Mouse (Mus musculus) myocyte (in vitro differentiated cells): ENCODE data around the gene Gm20390. TPM values are rescaled to one million over a fixed set of nuclear protein-coding genes. Genes with fewer than 3 reads are reported as not detected.
"Not testable (repeated sequence)": the region's sequence is repeated elsewhere in the genome, so short reads cannot be mapped to it uniquely, and the experiment has no call there.

Experiments
- H3K27me3 ChIP-seq: one replicate; pipeline ENCODE4 v1.6.1; 2011; ENCODE audit not compliant: control insufficient read depth, insufficient read depth, insufficient read length
- H3K36me3 ChIP-seq: one replicate; pipeline ENCODE4 v1.6.1; 2011; ENCODE audit not compliant: control insufficient read depth, insufficient read depth
- H3K4me2 ChIP-seq: one replicate; pipeline ENCODE4 v1.6.1; 2011; ENCODE audit warnings: low read depth, control low read depth
- H3K4me3 ChIP-seq: one replicate; pipeline ENCODE4 v1.5.1; 2011; ENCODE audit warnings: mild to moderate bottlenecking, control low read depth, moderate library complexity
- H3K79me2 ChIP-seq: one replicate; pipeline ENCODE4 v1.6.1; 2011; ENCODE audit not compliant: control insufficient read depth, insufficient read depth
- H3ac ChIP-seq: one replicate; pipeline ENCODE4 v1.6.1; 2011; ENCODE audit not compliant: control insufficient read depth, insufficient read length
- CEBPB ChIP-seq: IDR thresholded peaks from 2 replicates; pipeline ENCODE4 v1.6.1; 2011; ENCODE audit warnings: mild to moderate bottlenecking, moderate library complexity; ENCODE audit not compliant: poor library complexity, insufficient read depth, severe bottlenecking
- E2F4 ChIP-seq: IDR thresholded peaks from one replicate; pipeline ENCODE4 v1.6.1; 2011; ENCODE audit warnings: mild to moderate bottlenecking, control low read depth, moderate library complexity; ENCODE audit not compliant: insufficient read depth
- MAX ChIP-seq: IDR thresholded peaks from one replicate; pipeline ENCODE4 v1.6.1; 2011; ENCODE audit warnings: low read depth, mild to moderate bottlenecking, control low read depth
- MYOD1 ChIP-seq, 3 experiments: IDR thresholded peaks; one replicate each; pipeline ENCODE4 v1.6.1; 2011; ENCODE audit warnings: control low read depth in 2 of 3, low read depth in 2 of 3, mild to moderate bottlenecking in 2 of 3, moderate library complexity in 1 of 3; ENCODE audit not compliant: insufficient read length in 2 of 3, control insufficient read depth in 1 of 3
- MYOG ChIP-seq, 3 experiments: IDR thresholded peaks; one replicate each; pipeline ENCODE4 v1.6.1; 2011; ENCODE audit warnings: control low read depth in 2 of 3, low read depth in 2 of 3, mild to moderate bottlenecking in 2 of 3; ENCODE audit not compliant: insufficient read length in 2 of 3, control insufficient read depth in 1 of 3, insufficient read depth in 1 of 3
- POLR2A ChIP-seq: IDR thresholded peaks from one replicate; pipeline ENCODE4 v1.6.1; 2011; ENCODE audit warnings: low read depth, mild to moderate bottlenecking, control low read depth, moderate library complexity; ENCODE audit not compliant: insufficient read length
- POLR2AphosphoS2 ChIP-seq: IDR thresholded peaks from one replicate; pipeline ENCODE4 v1.6.1; 2011; ENCODE audit warnings: low read depth, control low read depth; ENCODE audit not compliant: insufficient read length
- REST ChIP-seq: IDR thresholded peaks from one replicate; pipeline ENCODE4 v1.6.1; 2011; ENCODE audit warnings: mild to moderate bottlenecking, control low read depth, moderate library complexity; ENCODE audit not compliant: insufficient read depth, insufficient read length
- SRF ChIP-seq: IDR thresholded peaks from one replicate; pipeline ENCODE4 v1.6.1; 2011; ENCODE audit warnings: low read depth; ENCODE audit not compliant: control insufficient read depth, insufficient read length
- TCF12 ChIP-seq: IDR thresholded peaks from one replicate; pipeline ENCODE4 v1.6.1; 2011; ENCODE audit warnings: mild to moderate bottlenecking, control low read depth; ENCODE audit not compliant: poor library complexity, insufficient read depth, severe bottlenecking
- TCF3 ChIP-seq: IDR thresholded peaks from one replicate; pipeline ENCODE4 v1.6.1; 2011; ENCODE audit warnings: low read depth, control low read depth; ENCODE audit not compliant: insufficient read length
- USF1 ChIP-seq: IDR thresholded peaks from one replicate; pipeline ENCODE4 v1.6.1; 2011; ENCODE audit warnings: low read depth, mild to moderate bottlenecking, control low read depth, moderate library complexity
- polyA plus RNA-seq: library from polyadenylated mRNA; unstranded; fragments of >200 nt; fragmentation: generic; extraction: Trizol; gene quantifications from one replicate; pipeline ENCODE4 v1.2.1, GENCODE M21; 2012; ENCODE audit warnings: missing spikeins

Gm20390 gene
- polyA plus RNA-seq, 1 experiment, result 258 TPM

DNA sequence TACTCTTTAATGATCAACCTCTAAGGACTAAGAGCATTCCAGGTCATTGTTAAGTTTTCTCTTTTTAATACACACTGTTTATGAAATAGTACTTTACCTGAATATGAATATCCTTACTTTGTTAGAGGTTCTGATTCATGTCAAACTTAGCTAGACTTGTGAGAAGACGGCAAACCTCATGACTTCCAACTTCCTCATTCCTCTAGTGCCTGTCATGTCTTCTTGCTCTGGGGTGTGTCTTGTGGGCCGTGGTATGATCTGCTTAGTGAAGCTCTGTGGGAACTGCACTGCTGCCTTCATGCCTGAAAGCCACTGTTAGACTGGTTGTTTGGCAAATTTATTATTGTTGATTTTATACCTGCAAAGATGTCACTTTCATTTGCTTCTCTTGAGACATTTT lies 27.2 kb downstream of the Gm20390 start:
- Histone ChIP-seq H3K27me3 (no peaks in the 10 kb centered on the region), H3K4me2 (no peak overlapping the region), H3K79me2 (no peaks in the 10 kb centered on the region), H3K4me3 (no peak overlapping the region), H3K36me3 (peaks cover 14% of the 10 kb centered on the region), H3ac (no peak overlapping the region)
- TF ChIP-seq TCF3, result no peak
- no peak for TF ChIP-seq MYOD1 (IDR thresholded peaks at IDR 0.05; ENCODE audit: control insufficient read depth in 1 of 3, insufficient read length in 2 of 3, low read depth in 2 of 3)
- TF ChIP-seq POLR2AphosphoS2, result no peak
- TF ChIP-seq POLR2A, result no peak
- TF ChIP-seq USF1, result no peak
- TF ChIP-seq E2F4, result no peak
- TF ChIP-seq MAX, result no peak
- TF ChIP-seq CEBPB, result no peak
- no peak for TF ChIP-seq SRF
- TF ChIP-seq TCF12, result no peak
- TF ChIP-seq REST, result no peak
- no peak for TF ChIP-seq MYOG (IDR thresholded peaks at IDR 0.05; ENCODE audit: control insufficient read depth in 1 of 3, insufficient read depth in 1 of 3, insufficient read length in 2 of 3, low read depth in 2 of 3)

DNA sequence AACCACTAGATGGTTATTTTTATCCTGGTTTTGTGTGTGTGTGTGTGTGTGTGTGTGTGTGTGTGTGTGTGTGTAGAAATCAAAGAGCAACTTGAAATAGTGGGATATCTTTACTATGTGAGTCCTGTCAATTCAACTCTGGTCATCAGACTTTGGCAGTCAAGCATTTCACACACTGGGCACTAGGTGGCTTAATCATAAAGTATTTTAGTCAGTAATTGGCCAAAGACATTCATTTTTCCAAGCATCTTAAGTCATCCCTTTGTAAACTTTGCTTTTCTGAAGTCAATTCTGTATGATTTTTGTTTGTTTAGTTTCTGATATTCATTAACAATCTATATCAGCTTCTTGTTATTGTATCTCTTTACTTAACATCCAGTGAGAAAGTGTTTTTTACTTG lies 39.0 kb downstream of the Gm20390 start:
- no peaks in the 10 kb centered on the region for H3K27me3 ChIP-seq

DNA sequence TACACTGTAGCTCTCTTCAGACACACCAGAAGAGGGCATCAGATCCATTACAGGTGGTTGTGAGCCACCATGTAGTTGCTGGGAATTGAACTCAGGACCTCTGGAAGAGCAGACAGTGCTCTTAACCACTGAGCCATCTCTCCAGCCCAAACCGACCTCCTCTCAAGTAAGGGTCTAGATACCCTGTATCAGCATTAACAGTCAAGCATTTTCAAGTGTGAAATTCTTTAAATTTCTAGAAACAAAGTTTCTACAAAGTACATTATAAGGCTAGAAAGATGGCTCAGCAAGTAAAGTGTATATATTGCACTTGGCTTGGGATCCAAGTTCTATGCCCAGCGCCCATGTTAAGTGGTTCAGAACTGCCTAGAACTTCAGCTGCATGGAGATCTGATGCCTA lies 53.1 kb downstream of the Gm20390 start:
- H3ac ChIP-seq, result not testable (repeated sequence)
- peaks cover 56% of the 10 kb centered on the region for H3K36me3 ChIP-seq

More for the DNA sequence above, 39.0 kb downstream of the Gm20390 start:
- TF ChIP-seq TCF12, result no peak
- no peak for TF ChIP-seq MAX
- no peak for TF ChIP-seq CEBPB
- no peak for TF ChIP-seq E2F4
- no peak for TF ChIP-seq REST
- TF ChIP-seq MYOD1 (IDR thresholded peaks at IDR 0.05; ENCODE audit: control insufficient read depth in 1 of 3, insufficient read length in 2 of 3, low read depth in 2 of 3), result no peak
- TF ChIP-seq SRF, result no peak
- no peak for TF ChIP-seq MYOG (IDR thresholded peaks at IDR 0.05; ENCODE audit: control insufficient read depth in 1 of 3, insufficient read depth in 1 of 3, insufficient read length in 2 of 3, low read depth in 2 of 3)
- TF ChIP-seq TCF3, result no peak
- TF ChIP-seq USF1, result no peak
- no peak for TF ChIP-seq POLR2AphosphoS2
- no peak for TF ChIP-seq POLR2A
- H3K79me2 ChIP-seq, result no peaks in the 10 kb centered on the region
- H3K4me3 ChIP-seq, result no peak overlapping the region
- H3ac ChIP-seq, result no peak overlapping the region
- H3K4me2 ChIP-seq, result no peak overlapping the region
- H3K36me3 ChIP-seq, result peaks cover 59% of the 10 kb centered on the region

DNA sequence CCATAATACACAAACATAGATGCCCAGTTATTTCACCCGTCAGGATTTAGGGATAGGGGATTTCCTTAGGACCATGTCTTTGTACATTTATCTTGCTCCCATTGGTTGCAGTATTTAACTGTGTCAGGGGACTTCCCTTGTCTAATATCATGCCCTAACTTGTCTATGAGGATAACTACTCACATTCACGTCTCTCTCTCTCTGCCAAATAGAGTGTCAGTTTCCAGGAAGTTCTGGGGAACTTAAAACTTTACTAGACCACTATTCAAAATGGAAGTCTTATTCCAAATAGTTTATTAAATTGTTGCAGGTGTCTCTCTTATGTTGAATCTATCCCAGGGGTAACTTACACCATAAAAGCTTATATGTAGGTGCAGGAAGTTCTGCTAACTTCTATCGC lies 56.5 kb downstream of the Gm20390 start:
- H3ac ChIP-seq, result no peak overlapping the region
- TF ChIP-seq POLR2A, result no peak
- TF ChIP-seq MYOG (IDR thresholded peaks at IDR 0.05; ENCODE audit: control insufficient read depth in 1 of 3, insufficient read depth in 1 of 3, insufficient read length in 2 of 3, low read depth in 2 of 3), result no peak
- TF ChIP-seq MAX, result no peak
- TF ChIP-seq POLR2AphosphoS2, result no peak
- no peak for TF ChIP-seq MYOD1 (IDR thresholded peaks at IDR 0.05; ENCODE audit: control insufficient read depth in 1 of 3, insufficient read length in 2 of 3, low read depth in 2 of 3)
- TF ChIP-seq TCF3, result no peak
- TF ChIP-seq REST, result no peak
- no peak for TF ChIP-seq CEBPB
- TF ChIP-seq E2F4, result no peak
- TF ChIP-seq SRF, result no peak
- no peak for TF ChIP-seq USF1
- TF ChIP-seq TCF12, result no peak
- H3K4me2 ChIP-seq, result no peak overlapping the region
- peaks cover 59% of the 10 kb centered on the region for H3K36me3 ChIP-seq
- H3K4me3 ChIP-seq, result no peak overlapping the region
- H3K27me3 ChIP-seq, result no peaks in the 10 kb centered on the region
- no peaks in the 10 kb centered on the region for H3K79me2 ChIP-seq

More for the DNA sequence above, 53.1 kb downstream of the Gm20390 start:
- H3K27me3 ChIP-seq, H3K4me2 ChIP-seq, H3K79me2 ChIP-seq, H3K4me3 ChIP-seq: not testable (repeated sequence)

DNA sequence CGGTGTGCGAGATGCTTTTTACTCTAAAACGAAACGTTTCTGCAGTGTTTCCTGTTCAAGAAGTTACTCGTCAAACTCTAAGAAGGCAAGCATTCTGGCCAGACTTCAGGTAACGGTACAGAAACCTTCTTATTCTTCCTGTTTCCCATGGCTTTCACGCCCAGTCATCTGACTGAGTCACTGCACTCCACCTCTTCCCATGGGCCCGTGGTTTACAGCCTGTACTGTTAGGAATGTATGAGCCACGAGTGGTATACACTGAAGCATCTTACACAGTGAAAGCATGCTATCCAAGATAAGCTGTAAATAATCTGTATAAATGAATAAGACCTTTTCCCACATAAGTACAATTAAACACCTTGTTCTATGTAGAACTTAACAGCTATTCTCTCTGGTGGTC lies 59.3 kb downstream of the Gm20390 start:
- Histone ChIP-seq H3ac (no peak overlapping the region), H3K27me3 (no peaks in the 10 kb centered on the region), H3K4me3 (no peak overlapping the region), H3K79me2 (no peaks in the 10 kb centered on the region), H3K36me3 (peaks cover 48% of the 10 kb centered on the region), H3K4me2 (no peak overlapping the region)
- TF ChIP-seq POLR2AphosphoS2, result no peak
- no peak for TF ChIP-seq CEBPB
- TF ChIP-seq MAX, result no peak
- no peak for TF ChIP-seq SRF
- no peak for TF ChIP-seq POLR2A
- TF ChIP-seq TCF3, result no peak
- TF ChIP-seq MYOG (IDR thresholded peaks at IDR 0.05; ENCODE audit: control insufficient read depth in 1 of 3, insufficient read depth in 1 of 3, insufficient read length in 2 of 3, low read depth in 2 of 3), result no peak
- no peak for TF ChIP-seq E2F4
- TF ChIP-seq MYOD1 (IDR thresholded peaks at IDR 0.05; ENCODE audit: control insufficient read depth in 1 of 3, insufficient read length in 2 of 3, low read depth in 2 of 3), result no peak
- TF ChIP-seq TCF12, result no peak
- TF ChIP-seq USF1, result no peak
- TF ChIP-seq REST, result no peak
